Mouse (Mus musculus): ENCODE data around the gene Kctd15. TPM values are rescaled to one million over a fixed set of nuclear protein-coding genes. Genes with fewer than 3 reads are reported as not detected.

Kctd15 gene
- polyA plus RNA-seq, 1 experiment from 2014 or later: 3.0 TPM

- Histone ChIP-seq H3K4me3 (no peak overlapping the region), H3K4me2 (no peak overlapping the region), H3K36me3 (no peaks in the 10 kb centered on the region), H3K27me3 (no peaks in the 10 kb centered on the region), H3K4me1 (replicated peaks) (no peaks in the 10 kb centered on the region), H3K27ac (no peak overlapping the region), H3K9ac (no peak overlapping the region), H3K9me3 (replicated peaks) (no peaks in the 10 kb centered on the region)
- 74% methylated on average over 11 of the region's 11 CpGs for WGBS
- ATAC-seq (replicated peaks; ENCODE audit: insufficient number of reproducible peaks, insufficient read depth, low FRiP score, low read depth): no peak
Observed at GRCm38 (mm10) chr7:34618141-34618890, 38.2 kb downstream of the Kctd15 start.

GRCm38 (mm10) chr7:34616275-34616674 lies 40.3 kb downstream of the Kctd15 start:
- Histone ChIP-seq H3K36me3 (no peaks in the 10 kb centered on the region), H3K9ac (no peak overlapping the region), H3K4me1 (replicated peaks) (no peaks in the 10 kb centered on the region), H3K9me3 (replicated peaks) (no peaks in the 10 kb centered on the region), H3K27ac (no peak overlapping the region), H3K27me3 (no peaks in the 10 kb centered on the region), H3K4me2 (no peak overlapping the region), H3K4me3 (no peak overlapping the region)
- no peak for ATAC-seq (replicated peaks; ENCODE audit: insufficient number of reproducible peaks, insufficient read depth, low FRiP score, low read depth)
- WGBS: 84% methylated on average over 2 of the region's 2 CpGs

GRCm38 (mm10) chr7:34610445-34610844 lies 46.1 kb downstream of the Kctd15 start:
- peak overlapping the region; percentile 37 for H3K27ac ChIP-seq
- 57% methylated on average over 6 of the region's 6 CpGs for WGBS
- no peak for ATAC-seq (replicated peaks; ENCODE audit: insufficient number of reproducible peaks, insufficient read depth, low FRiP score, low read depth)
- H3K27me3 ChIP-seq: peaks cover 4% of the 10 kb centered on the region; the same call in 1 of the 2 replicates
- H3K4me2 ChIP-seq: no peak overlapping the region
- H3K9ac ChIP-seq: no peak overlapping the region
- H3K36me3 ChIP-seq: no peaks in the 10 kb centered on the region
- peaks cover 5% of the 10 kb centered on the region for H3K4me1 ChIP-seq (replicated peaks)
- no peaks in the 10 kb centered on the region for H3K9me3 ChIP-seq (replicated peaks)
- no peak overlapping the region for H3K4me3 ChIP-seq

GRCm38 (mm10) chr7:34607334-34607970 lies 49.1 kb downstream of the Kctd15 start:
- Histone ChIP-seq H3K27ac (no peak overlapping the region), H3K4me2 (no peak overlapping the region), H3K36me3 (no peaks in the 10 kb centered on the region), H3K9ac (no peak overlapping the region), H3K4me1 (replicated peaks) (peaks cover 5% of the 10 kb centered on the region), H3K4me3 (no peak overlapping the region), H3K27me3 (peaks cover 4% of the 10 kb centered on the region; the same call in 1 of the 2 replicates), H3K9me3 (replicated peaks) (no peaks in the 10 kb centered on the region)
- WGBS: 58% methylated on average over 5 of the region's 5 CpGs
- 0 out of 2 replicates have a peak, but pooled peaks have one; percentile 18 for ATAC-seq (replicated peaks; ENCODE audit: insufficient number of reproducible peaks, insufficient read depth, low FRiP score, low read depth)

GRCm38 (mm10) chr7:34606729-34607128 lies 49.8 kb downstream of the Kctd15 start:
- Histone ChIP-seq H3K9ac (no peak overlapping the region), H3K9me3 (replicated peaks) (no peaks in the 10 kb centered on the region), H3K27me3 (peaks cover 4% of the 10 kb centered on the region; the same call in 1 of the 2 replicates), H3K4me3 (no peak overlapping the region), H3K27ac (no peak overlapping the region), H3K4me1 (replicated peaks) (peaks cover 5% of the 10 kb centered on the region), H3K36me3 (no peaks in the 10 kb centered on the region), H3K4me2 (no peak overlapping the region; the same call in 1 of the 2 replicates)
- 49% methylated on average over 11 of the region's 11 CpGs for WGBS
- no peak for ATAC-seq (replicated peaks; ENCODE audit: insufficient number of reproducible peaks, insufficient read depth, low FRiP score, low read depth)

GRCm38 (mm10) chr7:34606051-34606450 lies 50.5 kb downstream of the Kctd15 start:
- H3K36me3 ChIP-seq: no peaks in the 10 kb centered on the region
- no peak overlapping the region for H3K4me3 ChIP-seq
- H3K27ac ChIP-seq: no peak overlapping the region
- H3K9ac ChIP-seq: no peak overlapping the region
- H3K4me1 ChIP-seq (replicated peaks): peaks cover 5% of the 10 kb centered on the region
- H3K4me2 ChIP-seq: peak overlapping the region; percentile 35
- no peaks in the 10 kb centered on the region for H3K9me3 ChIP-seq (replicated peaks)
- 30% methylated on average over 15 of the region's 15 CpGs for WGBS
- ATAC-seq (replicated peaks; ENCODE audit: insufficient number of reproducible peaks, insufficient read depth, low FRiP score, low read depth): no peak
- peaks cover 4% of the 10 kb centered on the region; the same call in 1 of the 2 replicates for H3K27me3 ChIP-seq

GRCm38 (mm10) chr7:34598576-34598975 lies 58.0 kb downstream of the Kctd15 start:
- H3K36me3 ChIP-seq: no peaks in the 10 kb centered on the region
- 55% methylated on average over 9 of the region's 9 CpGs for WGBS
- no peaks in the 10 kb centered on the region for H3K27me3 ChIP-seq
- peaks cover 7% of the 10 kb centered on the region for H3K4me1 ChIP-seq (replicated peaks)
- no peaks in the 10 kb centered on the region for H3K9me3 ChIP-seq (replicated peaks)
- H3K4me2 ChIP-seq: no peak overlapping the region
- no peak overlapping the region for H3K4me3 ChIP-seq
- no peak overlapping the region for H3K27ac ChIP-seq
- no peak for ATAC-seq (replicated peaks; ENCODE audit: insufficient number of reproducible peaks, insufficient read depth, low FRiP score, low read depth)
- H3K9ac ChIP-seq: no peak overlapping the region

- H3K9ac ChIP-seq: no peak overlapping the region
- H3K27ac ChIP-seq: no peak overlapping the region
- H3K4me2 ChIP-seq: no peak overlapping the region
- H3K27me3 ChIP-seq: no peaks in the 10 kb centered on the region
- ATAC-seq (replicated peaks; ENCODE audit: insufficient number of reproducible peaks, insufficient read depth, low FRiP score, low read depth): no peak
- H3K9me3 ChIP-seq (replicated peaks): no peaks in the 10 kb centered on the region
- 85% methylated on average over 9 of the region's 9 CpGs for WGBS
- no peak overlapping the region for H3K4me3 ChIP-seq
- peaks cover 7% of the 10 kb centered on the region for H3K4me1 ChIP-seq (replicated peaks)
- H3K36me3 ChIP-seq: no peaks in the 10 kb centered on the region
Observed at GRCm38 (mm10) chr7:34597986-34598385, 58.5 kb downstream of the Kctd15 start.

- no peak for ATAC-seq (replicated peaks; ENCODE audit: insufficient number of reproducible peaks, insufficient read depth, low FRiP score, low read depth)
- Histone ChIP-seq H3K9me3 (replicated peaks) (no peaks in the 10 kb centered on the region), H3K4me2 (no peak overlapping the region), H3K36me3 (no peaks in the 10 kb centered on the region), H3K27me3 (no peaks in the 10 kb centered on the region), H3K9ac (no peak overlapping the region), H3K4me1 (replicated peaks) (peaks cover 7% of the 10 kb centered on the region), H3K4me3 (no peak overlapping the region), H3K27ac (no peak overlapping the region)
- WGBS: 63% methylated on average over 14 of the region's 14 CpGs
Observed at GRCm38 (mm10) chr7:34596531-34597235, 59.8 kb downstream of the Kctd15 start.

- WGBS: 72% methylated on average over 4 of the region's 4 CpGs
- Histone ChIP-seq H3K4me3 (no peak overlapping the region), H3K9me3 (replicated peaks) (no peaks in the 10 kb centered on the region), H3K4me2 (no peak overlapping the region), H3K27ac (no peak overlapping the region), H3K27me3 (no peaks in the 10 kb centered on the region), H3K9ac (no peak overlapping the region), H3K4me1 (replicated peaks) (peaks cover 7% of the 10 kb centered on the region), H3K36me3 (no peaks in the 10 kb centered on the region)
- no peak for ATAC-seq (replicated peaks; ENCODE audit: insufficient number of reproducible peaks, insufficient read depth, low FRiP score, low read depth)
Observed at GRCm38 (mm10) chr7:34595307-34595565, 61.3 kb downstream of the Kctd15 start.

- no peak overlapping the region; the same call in 1 of the 2 replicates for H3K9ac ChIP-seq
- H3K4me2 ChIP-seq: peak overlapping the region; percentile 70
- peaks cover 7% of the 10 kb centered on the region for H3K4me1 ChIP-seq (replicated peaks)
- no peaks in the 10 kb centered on the region for H3K9me3 ChIP-seq (replicated peaks)
- H3K4me3 ChIP-seq: peak overlapping the region; percentile 43
- H3K36me3 ChIP-seq: no peaks in the 10 kb centered on the region
- no peaks in the 10 kb centered on the region for H3K27me3 ChIP-seq
- no peak for ATAC-seq (replicated peaks; ENCODE audit: insufficient number of reproducible peaks, insufficient read depth, low FRiP score, low read depth)
- WGBS: 23% methylated on average over 18 of the region's 18 CpGs
- H3K27ac ChIP-seq: peak overlapping the region; percentile 42; the same call in 1 of the 2 replicates
Observed at GRCm38 (mm10) chr7:34594501-34595306, 61.8 kb downstream of the Kctd15 start.

All from heart, embryonic 15.5 days (tissue).